Mouse (Mus musculus) CD4-positive, CD25-positive, alpha-beta regulatory T cell, adult 2 months (primary cell): Measurements from ENCODE around the gene Tceal8.
"Not testable (repeated sequence)": the region's sequence is repeated elsewhere in the genome, so short reads cannot be mapped to it uniquely, and the experiment has no call there.

Source experiments
- DNase-seq: peaks from one replicate; pipeline ENCODE4 v3.0.0-alpha.2; 2012; ENCODE audit warnings: low read depth, low spot score

Gene Tceal8

GRCm38 (mm10) chrX:136172118-136172551, at the start of gene Tceal8:
Gene Tceal8 (minus strand): TSS chrX:136172342.
- peak; percentile 43 for DNase-seq

GRCm38 (mm10) chrX:136216303-136216702, 44.2 kb upstream of the Tceal8 start:
- no peak for DNase-seq

- not testable (repeated sequence) for DNase-seq
Observed at GRCm38 (mm10) chrX:136214729-136215677, 42.9 kb upstream of the Tceal8 start, which contains the start of the genes Tceal7 and Bex1. Gene Tceal7 (plus strand): TSS chrX:136214779. Gene Bex1 (minus strand): TSS chrX:136215513.

- no peak for DNase-seq
Observed at GRCm38 (mm10) chrX:136213396-136213795, 41.3 kb upstream of the Tceal8 start.

GRCm38 (mm10) chrX:136204406-136204805, 32.3 kb upstream of the Tceal8 start:
- no peak for DNase-seq

GRCm38 (mm10) chrX:136203664-136204066, 31.5 kb upstream of the Tceal8 start, which contains the start of gene Tceal5:
Gene Tceal5 (minus strand): TSS chrX:136203876.
- DNase-seq, result no peak

- no peak for DNase-seq
Observed at GRCm38 (mm10) chrX:136203257-136203656, 31.1 kb upstream of the Tceal8 start.

- peak; percentile 31 for DNase-seq
Observed at GRCm38 (mm10) chrX:136196873-136197272, 24.7 kb upstream of the Tceal8 start.

- DNase-seq, result no peak
Observed at GRCm38 (mm10) chrX:136195193-136195944, 23.2 kb upstream of the Tceal8 start.

GRCm38 (mm10) chrX:136183107-136183506, 11.0 kb upstream of the Tceal8 start:
- DNase-seq, result no peak

GRCm38 (mm10) chrX:136180897-136181553, 8.9 kb upstream of the Tceal8 start:
- no peak for DNase-seq

GRCm38 (mm10) chrX:136172786-136173185, 644 bp upstream of the Tceal8 start:
- no peak for DNase-seq

- DNase-seq, result no peak
Observed at GRCm38 (mm10) chrX:136171189-136172117, 689 bp downstream of the Tceal8 start.

- DNase-seq, result no peak
Observed at GRCm38 (mm10) chrX:136170625-136171024, 1.5 kb downstream of the Tceal8 start.

GRCm38 (mm10) chrX:136144195-136144594, 27.9 kb downstream of the Tceal8 start:
- DNase-seq, result no peak

GRCm38 (mm10) chrX:136143711-136144110, 28.4 kb downstream of the Tceal8 start:
- DNase-seq, result no peak

- no peak for DNase-seq
Observed at GRCm38 (mm10) chrX:136141385-136141784, 30.8 kb downstream of the Tceal8 start.

GRCm38 (mm10) chrX:136139640-136140004, 32.5 kb downstream of the Tceal8 start:
- not testable (repeated sequence) for DNase-seq

GRCm38 (mm10) chrX:136138827-136139639, 33.1 kb downstream of the Tceal8 start, which contains the start of gene Bex4:
Gene Bex4 (plus strand): TSS chrX:136138996.
- not testable (repeated sequence) for DNase-seq

GRCm38 (mm10) chrX:136135559-136135958, 36.6 kb downstream of the Tceal8 start:
- no peak for DNase-seq
